Mouse (Mus musculus): ENCODE results near the gene Trafd1.

- TF ChIP-seq CTCF (IDR thresholded peaks at IDR 0.05; ENCODE audit: borderline replicate concordance, insufficient read depth, low read length) (no peak), POLR2A (IDR thresholded peaks at IDR 0.05; ENCODE audit: low read depth, low read length) (no peak)
Measured at GRCm38 (mm10) chr5:121361696-121362095, 23.7 kb downstream of the Trafd1 start.
